Mouse (Mus musculus) hindbrain, postnatal 0 days (tissue): ENCODE results near the gene Rtkn2. TPM values are rescaled to one million over a fixed set of nuclear protein-coding genes. Genes with fewer than 3 reads are reported as not detected.

ENCODE experiments used
- ATAC-seq: fragments of 200-750 bp; cut with Nextera tagmentation; 2 replicates; pipeline ENCODE4 v1.8.0; 2017; ENCODE audit warnings: mild to moderate bottlenecking, moderate TSS enrichment, moderate library complexity
- DNase-seq: peaks from one replicate; pipeline ENCODE4 v3.0.0-alpha.2; 2015; ENCODE audit warnings: low spot score
- H3K27ac ChIP-seq: fragments of 300-500 bp; sonication (generic); 2 replicates; pipeline ENCODE4 v1.5.1; 2014; ENCODE audit warnings: mild to moderate bottlenecking
- H3K27me3 ChIP-seq: fragments of 300-500 bp; sonication (generic); 2 replicates; pipeline ENCODE4 v1.6.1; 2014; ENCODE audit warnings: low read length, mixed read lengths; ENCODE audit not compliant: insufficient read depth
- H3K36me3 ChIP-seq: fragments of 300-500 bp; sonication (generic); 2 replicates; pipeline ENCODE4 v1.6.1; 2014; ENCODE audit warnings: low read length, mixed read lengths; ENCODE audit not compliant: insufficient read depth
- H3K4me1 ChIP-seq: fragments of 300-500 bp; sonication (generic); 2 replicates; pipeline ENCODE4 v1.6.1; 2014; ENCODE audit warnings: antibody characterized with exemption, low read length, mixed read lengths; ENCODE audit not compliant: insufficient read depth
- H3K4me2 ChIP-seq: fragments of 300-500 bp; sonication (generic); 2 replicates; pipeline ENCODE4 v1.6.1; 2014; ENCODE audit warnings: low read depth, mild to moderate bottlenecking, low read length, moderate library complexity, mixed read lengths
- H3K4me3 ChIP-seq: fragments of 300-500 bp; sonication (generic); 2 replicates; pipeline ENCODE4 v1.5.1; 2014; ENCODE audit warnings: low read length
- H3K9ac ChIP-seq: fragments of 300-500 bp; sonication (generic); replicated peaks from 2 replicates; pipeline ENCODE4 v1.6.1; 2014; ENCODE audit warnings: mild to moderate bottlenecking, low read length, moderate library complexity, mixed read lengths
- H3K9me3 ChIP-seq: fragments of 300-500 bp; sonication (generic); 2 replicates; pipeline ENCODE4 v1.6.1; 2016; ENCODE audit warnings: low read length, mixed read lengths
- CTCF ChIP-seq: IDR thresholded peaks from 2 replicates; pipeline ENCODE4 v1.5.1; 2016; ENCODE audit warnings: antibody characterized with exemption, control low read depth, low read depth
- WGBS: fragments of 180-500 bp; shearing (Covaris S2); extraction: QIAGEN DNeasy Blood & Tissue Kit; methylation state at CpG from one replicate; pipeline ENCODE4 v1.1.7; 2014; 5-methylcytosine and 5-hydroxymethylcytosine counted together
- polyA plus RNA-seq: library from polyadenylated mRNA; unstranded; fragments of >200 nt; fragmentation: Nextera tagmentation; extraction: Ambion mirVana; gene quantifications from 2 replicates; pipeline ENCODE4 v1.2.1, GENCODE M21; 2015
- total RNA-seq: library from RNA; depleted of rRNA; stranded (reverse); fragments of >200 nt; gene quantifications from 2 replicates; pipeline ENCODE4 v1.2.3, GENCODE M21; 2014

Rtkn2 gene
- total and polyA plus RNA-seq, 2 experiments from 2014 or later, result 5.4 to 6.4 TPM

DNA sequence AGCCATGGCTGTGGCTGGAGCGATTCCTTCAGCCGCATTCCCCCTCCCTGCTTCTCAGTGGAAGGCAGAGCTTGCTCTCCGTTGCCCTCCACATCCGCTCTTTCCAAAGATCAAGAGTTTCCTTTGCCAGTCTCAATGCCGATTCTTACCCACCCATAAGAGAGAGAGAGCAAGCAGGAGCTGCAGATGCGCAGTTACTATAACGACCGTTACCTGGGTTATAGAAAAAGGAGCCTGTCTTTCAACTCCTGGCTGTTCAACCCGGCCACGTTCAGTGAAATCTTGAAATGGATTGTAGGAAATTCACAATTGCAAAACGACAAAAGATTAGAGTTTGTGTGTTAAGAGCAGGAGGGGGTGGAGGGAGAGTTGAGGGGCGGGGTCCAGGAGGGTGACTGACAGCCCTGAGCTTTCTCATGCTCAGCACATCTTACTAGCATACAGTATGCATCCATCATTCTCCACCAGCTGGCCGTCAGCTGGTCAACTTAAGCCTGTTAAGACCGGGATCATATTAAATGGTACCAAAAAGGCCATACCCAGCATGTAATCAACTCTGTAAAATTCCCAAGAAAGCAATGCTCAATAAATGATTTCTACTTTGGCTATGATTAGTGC lies 72.1 kb downstream of the Rtkn2 start:
- no peak overlapping the region for H3K9ac ChIP-seq
- H3K27me3 ChIP-seq, result no peaks in the 10 kb centered on the region
- DNase-seq, result no peak
- no peak for TF ChIP-seq CTCF
- H3K4me3 ChIP-seq, result no peak overlapping the region
- H3K36me3 ChIP-seq, result no peaks in the 10 kb centered on the region
- no peaks in the 10 kb centered on the region for H3K9me3 ChIP-seq
- no peak overlapping the region for H3K27ac ChIP-seq
- no peak overlapping the region for H3K4me2 ChIP-seq
- no peak for ATAC-seq
- 81% methylated on average over 14 of the region's 14 CpGs for WGBS
- no peaks in the 10 kb centered on the region for H3K4me1 ChIP-seq

DNA sequence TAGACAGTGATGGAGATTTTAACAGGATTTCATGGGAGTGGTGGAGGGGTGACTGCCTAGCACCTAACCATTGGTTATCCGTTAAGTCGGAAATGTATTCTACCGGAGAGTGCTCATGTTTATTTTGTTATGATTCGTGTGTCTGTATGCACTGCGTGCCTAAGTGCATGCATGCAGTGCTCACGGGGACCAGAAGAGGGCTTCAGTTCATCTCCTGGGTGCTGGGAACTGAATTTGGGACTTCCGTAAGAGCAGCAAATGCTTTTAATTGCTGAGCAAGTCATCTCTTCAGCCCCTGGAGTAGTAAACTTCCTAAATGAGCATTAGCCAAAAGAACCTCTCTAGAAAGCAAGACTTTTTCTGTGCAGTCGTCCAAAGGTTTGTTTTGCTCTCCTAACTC lies 72.9 kb downstream of the Rtkn2 start:
- Histone ChIP-seq H3K9me3 (no peaks in the 10 kb centered on the region), H3K4me3 (no peak overlapping the region), H3K4me2 (no peak overlapping the region), H3K27ac (no peak overlapping the region), H3K27me3 (no peaks in the 10 kb centered on the region), H3K9ac (no peak overlapping the region), H3K4me1 (no peaks in the 10 kb centered on the region), H3K36me3 (no peaks in the 10 kb centered on the region)
- 90% methylated on average over 8 of the region's 8 CpGs for WGBS
- ATAC-seq, result no peak
- no peak for DNase-seq
- no peak for TF ChIP-seq CTCF

GRCm38 (mm10) chr10:68054131-68054530 lies 74.8 kb downstream of the Rtkn2 start:
- no peak overlapping the region for H3K9ac ChIP-seq
- ATAC-seq (no peak), DNase-seq (no peak)
- WGBS, result 93% methylated on average over 5 of the region's 5 CpGs
- no peak overlapping the region for H3K4me2 ChIP-seq
- no peaks in the 10 kb centered on the region for H3K27me3 ChIP-seq
- H3K4me3 ChIP-seq, result no peak overlapping the region
- H3K9me3 ChIP-seq, result no peaks in the 10 kb centered on the region
- no peak overlapping the region for H3K27ac ChIP-seq
- no peaks in the 10 kb centered on the region for H3K36me3 ChIP-seq
- TF ChIP-seq CTCF, result no peak
- H3K4me1 ChIP-seq, result no peaks in the 10 kb centered on the region

DNA sequence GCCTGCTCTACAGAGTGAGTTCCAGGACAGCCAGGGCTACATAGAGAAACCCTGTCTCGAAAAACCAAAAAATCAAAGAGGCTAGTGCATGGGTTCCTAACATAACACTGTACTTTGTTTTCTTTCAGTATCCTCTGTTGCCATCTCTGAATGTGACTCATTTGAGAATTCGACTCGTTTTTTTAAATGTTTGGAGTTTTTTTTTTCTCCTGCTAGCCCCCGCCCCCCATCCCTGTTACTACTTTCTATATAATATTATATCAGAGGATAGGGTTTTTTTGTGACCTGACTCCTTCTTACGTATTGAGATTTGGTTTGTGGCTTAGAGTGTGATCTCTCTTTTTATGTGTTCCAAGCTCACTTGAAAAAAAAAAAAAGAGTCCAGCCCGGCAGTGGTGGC lies 75.3 kb downstream of the Rtkn2 start:
- H3K4me1 ChIP-seq, result no peaks in the 10 kb centered on the region
- TF ChIP-seq CTCF, result no peak
- ATAC-seq (no peak), DNase-seq (no peak)
- no peak overlapping the region for H3K9ac ChIP-seq
- no peak overlapping the region for H3K27ac ChIP-seq
- WGBS, result 91% methylated on average over 6 of the region's 6 CpGs
- no peaks in the 10 kb centered on the region for H3K9me3 ChIP-seq
- H3K27me3 ChIP-seq, result no peaks in the 10 kb centered on the region
- H3K4me3 ChIP-seq, result no peak overlapping the region
- no peak overlapping the region for H3K4me2 ChIP-seq
- H3K36me3 ChIP-seq, result no peaks in the 10 kb centered on the region

DNA sequence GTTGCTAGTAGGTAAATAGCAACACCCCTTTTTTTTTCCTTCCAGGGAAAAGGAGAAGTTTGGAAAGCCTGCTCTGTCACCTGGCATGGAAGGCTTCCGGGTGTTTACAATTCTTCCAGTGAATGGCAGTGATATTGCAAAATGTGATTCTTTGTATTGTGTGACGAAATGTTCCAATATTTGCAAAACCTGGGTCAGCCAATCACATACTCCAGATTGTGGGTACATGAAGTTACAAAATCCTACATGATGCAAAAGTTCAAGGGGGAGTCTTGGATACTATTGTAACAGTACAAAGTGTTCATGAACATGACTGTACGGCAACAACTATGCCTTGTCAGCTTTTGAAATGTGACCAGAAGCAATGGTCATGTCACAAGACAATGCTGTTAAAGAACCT lies 78.5 kb downstream of the Rtkn2 start:
- Histone ChIP-seq H3K4me3 (no peak overlapping the region), H3K36me3 (no peaks in the 10 kb centered on the region), H3K4me2 (no peak overlapping the region), H3K9me3 (no peaks in the 10 kb centered on the region), H3K4me1 (peaks cover 4% of the 10 kb centered on the region; the same call in 1 of the 2 replicates), H3K9ac (no peak overlapping the region), H3K27ac (no peak overlapping the region), H3K27me3 (no peaks in the 10 kb centered on the region)
- no peak for DNase-seq
- no peak for TF ChIP-seq CTCF
- 96% methylated on average over 3 of the region's 3 CpGs for WGBS
- ATAC-seq, result no peak

DNA sequence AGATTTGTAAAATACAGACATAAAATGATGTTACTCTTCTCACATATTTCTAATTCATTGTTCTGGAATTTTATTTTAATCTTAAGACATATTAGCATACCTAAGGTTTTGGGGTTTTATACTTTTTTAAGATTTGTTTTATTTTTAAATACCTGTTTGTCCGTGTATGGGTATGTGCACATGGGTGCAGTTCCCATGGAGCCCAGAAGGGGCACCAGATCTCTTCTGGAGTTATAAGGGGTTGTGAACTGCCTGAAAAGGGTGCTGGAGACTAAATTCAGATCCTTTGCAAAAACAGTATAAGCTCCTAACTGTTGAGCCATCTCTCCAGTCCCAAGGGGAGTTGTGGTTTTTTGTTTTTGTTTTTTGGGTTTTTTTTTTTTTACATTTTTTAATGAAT lies 79.0 kb downstream of the Rtkn2 start:
- H3K9ac ChIP-seq, result no peak overlapping the region
- H3K9me3 ChIP-seq, result no peaks in the 10 kb centered on the region
- no peaks in the 10 kb centered on the region for H3K27me3 ChIP-seq
- peak; percentile 34; the same call in 1 of the 2 replicates for TF ChIP-seq CTCF
- 100% methylated on average over 1 of the region's 1 CpGs for WGBS
- ATAC-seq (no peak), DNase-seq (no peak)
- H3K36me3 ChIP-seq, result no peaks in the 10 kb centered on the region
- peaks cover 4% of the 10 kb centered on the region; the same call in 1 of the 2 replicates for H3K4me1 ChIP-seq
- no peak overlapping the region for H3K4me3 ChIP-seq
- no peak overlapping the region for H3K4me2 ChIP-seq
- no peak overlapping the region for H3K27ac ChIP-seq

- ATAC-seq (no peak), DNase-seq (peak; percentile 23)
- Histone ChIP-seq H3K4me1 (peaks cover 15% of the 10 kb centered on the region), H3K9ac (no peak overlapping the region), H3K27me3 (no peaks in the 10 kb centered on the region), H3K27ac (peak overlapping the region; percentile 21; the same call in 1 of the 2 replicates), H3K36me3 (no peaks in the 10 kb centered on the region), H3K9me3 (no peaks in the 10 kb centered on the region), H3K4me3 (no peak overlapping the region), H3K4me2 (0 out of 2 replicates have a peak overlapping the region, but pooled peaks have one; percentile 11)
- TF ChIP-seq CTCF, result no peak
- WGBS, result 35% methylated on average over 16 of the region's 16 CpGs
Measured at GRCm38 (mm10) chr10:68060590-68061248, 81.3 kb downstream of the Rtkn2 start.
